Mouse (Mus musculus) granulocyte monocyte progenitor cell, adult 5-6 weeks (primary cell): Measurements from ENCODE around the gene Grem1. TPM values are rescaled to one million over a fixed set of nuclear protein-coding genes. Genes with fewer than 3 reads are reported as not detected.
A peak's percentile ranks its signal among the peaks of the same experiment; 100 is the strongest.

Experiments used
- ATAC-seq: replicated peaks from 2 replicates; pipeline ENCODE4 v1.8.0; 2016; ENCODE audit warnings: mild to moderate bottlenecking, moderate TSS enrichment, inconsistent platforms; ENCODE audit not compliant: poor library complexity, severe bottlenecking
- total RNA-seq, 2 experiments: library from RNA; stranded (forward) in 1 of 2; stranded (reverse) in 1 of 2; fragments of 200-712, 200-1000 nt in 1 of 2; fragments of >200 nt in 1 of 2; fragmentation: Nextera tagmentation in 1 of 2; gene quantifications; 2 replicates each; pipeline ENCODE4 v1.2.3; 2014 to 2017

Gene Grem1
- total RNA-seq, 2 experiments from 2014 or later: not detected

DNA sequence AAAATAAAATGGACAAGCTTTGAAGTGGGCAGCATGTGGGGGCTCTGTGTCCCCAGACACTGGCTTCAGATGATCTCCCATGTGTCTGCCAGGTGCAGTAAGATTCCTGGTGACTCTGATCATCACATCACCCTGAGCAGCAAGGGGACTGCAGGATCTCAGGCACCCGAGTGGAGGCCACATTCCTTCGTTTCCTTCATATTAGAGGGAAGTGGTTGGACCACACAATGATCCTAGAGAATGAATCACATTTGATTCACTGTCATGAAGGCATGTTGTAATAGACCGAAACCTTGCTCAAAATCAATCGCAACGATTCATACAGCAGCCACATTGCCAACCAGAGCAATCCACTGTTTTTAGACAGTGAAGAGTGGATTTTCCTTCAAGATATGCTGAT is 6.5 kb upstream of the Grem1 start:
- ATAC-seq: no peak

DNA sequence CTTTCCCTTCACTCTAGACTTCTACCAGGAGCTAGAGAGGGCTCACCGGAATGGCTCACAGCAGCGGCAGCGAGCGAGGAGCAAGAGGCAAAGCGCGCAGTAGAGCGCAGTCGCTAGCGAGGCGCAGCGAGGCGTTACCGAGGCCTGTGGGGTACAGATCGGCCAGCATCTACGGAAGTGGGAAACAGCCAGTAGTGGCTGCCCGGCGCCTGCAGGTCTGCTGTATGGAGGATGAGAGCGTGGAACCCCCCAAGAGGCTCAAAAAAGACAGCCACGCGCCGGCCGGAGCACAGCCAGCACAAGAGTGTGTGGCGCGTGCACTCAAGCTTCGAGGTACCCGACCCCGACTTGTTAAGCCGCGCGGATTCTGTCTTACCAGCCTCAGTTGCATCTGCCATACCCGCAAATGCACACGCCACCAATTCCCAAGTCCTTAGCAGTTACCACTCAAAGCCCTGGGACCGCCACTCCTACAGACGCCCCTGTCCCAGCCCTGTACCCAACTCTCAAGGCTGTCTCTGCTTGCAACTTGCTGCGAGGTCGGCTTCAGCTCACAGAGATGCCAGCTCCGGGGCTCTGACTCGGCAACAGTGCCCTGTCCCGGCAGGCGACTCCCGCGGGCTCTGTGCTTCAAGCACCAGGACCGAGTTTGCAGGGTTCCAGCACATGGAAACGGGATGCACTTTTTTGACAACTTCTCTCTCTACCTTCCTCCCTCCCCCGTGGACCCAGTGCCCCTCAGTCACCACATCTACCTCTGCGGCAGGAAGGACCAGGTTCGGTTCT is 728 bp downstream of the Grem1 start:
- ATAC-seq: peak; percentile 37

GRCm38 (mm10) chr2:113756924-113757524 is 1.4 kb downstream of the Grem1 start:
- ATAC-seq: no peak

GRCm38 (mm10) chr2:113749721-113750120 is 8.7 kb downstream of the Grem1 start:
- ATAC-seq: no peak

DNA sequence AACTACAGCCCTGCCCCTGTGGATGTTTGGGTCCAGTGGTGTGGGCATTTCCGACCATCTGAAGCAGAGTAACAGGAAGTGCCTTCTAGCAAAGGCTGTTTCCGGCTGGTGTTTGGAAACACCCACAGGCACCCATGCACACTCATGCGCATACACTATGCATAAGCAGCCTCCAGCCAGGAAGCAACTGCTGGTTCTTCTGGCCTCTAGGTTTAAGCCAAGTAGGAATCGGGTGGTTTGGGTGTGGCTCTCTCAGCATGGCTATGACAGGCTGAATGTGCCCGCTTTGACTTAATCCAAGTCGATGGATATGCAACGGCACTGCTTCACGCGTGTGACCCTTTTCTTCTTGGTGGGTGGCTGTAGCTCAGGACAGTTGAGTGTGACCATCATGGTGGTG is 9.1 kb downstream of the Grem1 start:
- peak; percentile 35 for ATAC-seq

DNA sequence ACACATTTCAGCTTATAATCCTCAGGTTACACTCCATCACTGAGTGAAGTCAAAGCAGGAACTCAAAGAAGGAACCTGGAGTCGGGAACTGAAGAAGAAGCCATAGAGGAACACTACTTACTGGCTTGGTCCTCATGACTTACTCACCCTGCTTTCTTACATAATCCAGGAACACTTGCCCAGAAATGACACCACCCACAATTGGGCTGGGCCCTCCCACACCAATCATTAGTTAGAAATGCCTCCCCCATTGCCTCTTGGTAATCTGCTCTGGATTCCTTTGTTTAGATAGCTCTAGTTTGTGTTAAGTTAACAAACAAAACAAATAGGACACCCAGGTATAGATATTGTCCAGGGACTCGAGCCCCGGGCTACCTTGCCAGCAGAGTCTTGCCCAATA is 29.9 kb downstream of the Grem1 start:
- ATAC-seq: no peak

- ATAC-seq: no peak
These were observed 43.6 kb downstream of the Grem1 start for GRCm38 (mm10) chr2:113714801-113715200.

- no peak for ATAC-seq
These were observed 45.0 kb downstream of the Grem1 start for GRCm38 (mm10) chr2:113713406-113713805.

GRCm38 (mm10) chr2:113707507-113707906 is 50.9 kb downstream of the Grem1 start:
- no peak for ATAC-seq

GRCm38 (mm10) chr2:113701507-113701906 is 56.9 kb downstream of the Grem1 start:
- ATAC-seq: no peak

DNA sequence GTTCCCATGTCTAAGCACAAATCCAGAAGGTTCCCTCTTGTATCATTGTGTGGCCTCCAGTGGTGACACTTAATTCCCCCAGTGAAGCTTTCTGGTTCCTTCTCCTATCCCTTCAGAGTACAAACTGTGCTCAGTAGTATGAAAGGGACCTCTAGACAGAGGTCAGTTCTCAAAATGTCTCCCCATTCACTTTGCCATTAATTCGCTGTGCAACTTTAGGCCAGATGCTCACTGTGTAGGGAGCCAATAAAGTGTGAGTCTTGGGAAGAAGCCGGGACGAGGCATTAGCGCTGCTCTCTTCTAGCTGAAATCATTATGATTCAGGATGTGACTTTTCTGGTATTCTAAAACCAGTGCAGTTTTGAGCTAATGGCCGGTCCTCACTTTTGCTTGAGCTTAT is 61.8 kb downstream of the Grem1 start:
- no peak for ATAC-seq

DNA sequence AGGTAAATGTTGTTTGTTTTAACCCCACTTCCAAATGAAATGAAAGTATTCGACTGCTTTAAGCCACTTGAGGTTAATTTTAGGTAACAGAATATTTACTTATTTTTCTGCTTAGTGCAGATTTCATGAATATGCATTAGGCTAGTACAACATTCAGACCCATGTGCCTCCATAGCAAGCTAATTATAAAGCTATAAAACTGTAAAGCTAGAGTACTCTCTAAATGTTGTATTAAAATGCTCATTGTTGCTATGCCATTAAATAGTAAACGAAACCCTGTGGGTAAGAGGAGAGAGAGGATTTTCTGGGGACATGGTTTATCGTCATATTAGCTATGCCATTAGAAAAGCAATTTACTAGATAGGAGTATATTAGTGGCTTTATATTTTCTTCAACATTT is 62.2 kb downstream of the Grem1 start:
- ATAC-seq: no peak

Other genes with a start within 250 kb of the Grem1 start
- 2.8 TPM in 1 of 2 replicates, not detected in the other for gene Scg5, start 70.5 kb upstream of the Grem1 start, total RNA-seq (2014; fragmentation: Nextera tagmentation)
- gene Scg5, start 70.5 kb upstream of the Grem1 start, total RNA-seq (2017): 0.52 TPM in 1 of 2 replicates, not detected in the other
- gene Arhgap11a, start 90.0 kb upstream of the Grem1 start, total RNA-seq (2014; fragmentation: Nextera tagmentation): 38.8 and 47.1 TPM in 2 replicates
- 43.6 and 46.7 TPM in 2 replicates for gene Arhgap11a, start 90.0 kb upstream of the Grem1 start, total RNA-seq (2017)